ENCODE assay signal across 1 mouse cellular context in genomic region chr10:115233798-115234197, GRCm38 (mm10).
TF ChIP-seq lines count a peak whose summit lies in the region.

No protein-coding gene starts in this region.

TF ChIP-seq in CH12.LX, 34 proteins besides CTCF, POLR2A, EP300 and RAD21:
- TF ChIP-seq MYC (IDR thresholded peaks at IDR 0.05; ENCODE audit: low read depth, low read length) (0 out of 2 replicates have a peak, but pooled peaks have one; percentile 16), ZNF384 (IDR thresholded peaks at IDR 0.05; ENCODE audit: low read depth, low read length) (0 out of 2 replicates have a peak, but pooled peaks have one; percentile 21), TCF12 (IDR thresholded peaks at IDR 0.05; ENCODE audit: low read depth, low read length) (no peak), MXI1 (IDR thresholded peaks at IDR 0.05; ENCODE audit: low read depth, low read length) (no peak)
